Mouse (Mus musculus) brain, embryonic 14.5 days (tissue): ENCODE measurements around the gene B3galt6.

Experiments
- CTCF ChIP-seq: fragments of 200-500 bp; IDR thresholded peaks from 2 replicates; pipeline ENCODE4 v1.5.1; 2012; ENCODE audit warnings: inconsistent platforms, mild to moderate bottlenecking, moderate library complexity, borderline replicate concordance; ENCODE audit not compliant: insufficient read depth, insufficient read length; ENCODE audit errors: extremely low read depth
- POLR2A ChIP-seq: fragments of 200-500 bp; IDR thresholded peaks from 2 replicates; pipeline ENCODE4 v1.6.1; 2012; ENCODE audit warnings: mild to moderate bottlenecking, inconsistent platforms, borderline replicate concordance; ENCODE audit not compliant: poor library complexity, insufficient read depth, insufficient read length, severe bottlenecking; ENCODE audit errors: extremely low read depth

GRCm38 (mm10) chr4:156026013-156026412, 33.6 kb upstream of the B3galt6 start, which contains the start of gene Tnfrsf18:
- TF ChIP-seq CTCF, result no peak
- no peak for TF ChIP-seq POLR2A
